Mouse (Mus musculus) left cerebral cortex, postnatal 4 days (tissue): ENCODE measurements around the gene Slc35f4. TPM values are rescaled to one million over a fixed set of nuclear protein-coding genes. Genes with fewer than 3 reads are reported as not detected.

Experiments used
- DNase-seq: peaks from one replicate; pipeline ENCODE4 v3.0.0-alpha.2; 2022
- intact Hi-C: fragments of 180-260 bp; cut with DNase I; formaldehyde crosslinking; loops from one replicate; pipeline ENCODE4 v1.15.1; 2025
- total RNA-seq, 2 experiments: library from RNA; stranded (reverse); gene quantifications; 2 replicates each; pipeline ENCODE4 v1.2.3; 2021

The Slc35f4 gene
- 10 to 100 TPM; 19.2 to 20.0 TPM for total RNA-seq

DNA sequence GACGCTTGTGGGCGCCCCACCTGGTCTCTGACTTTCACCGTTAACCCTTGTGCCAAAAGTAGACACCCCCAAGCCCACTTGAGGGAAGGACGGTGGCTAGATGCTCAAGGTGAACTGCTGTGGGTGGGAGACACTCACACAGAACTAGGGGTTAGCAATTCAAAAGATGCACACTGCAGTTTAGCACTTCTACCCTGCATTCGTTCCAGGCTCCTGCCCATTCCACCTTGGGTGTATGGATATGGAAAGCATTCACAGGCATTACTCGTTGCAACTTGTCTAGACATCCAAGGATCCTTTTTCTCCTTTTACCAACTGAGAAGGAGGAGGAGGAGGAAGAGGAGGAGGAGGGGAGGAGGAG lies at the start of gene Slc35f4:
Gene Slc35f4 (minus strand): TSS at position 116 of the 361 bp plus-strand sequence.
- DNase-seq: no peak
- intact Hi-C loops: loop anchor here (10.0 kb wide), 1 partner anchor 199 kb away; no protein-coding TSS in a partner anchor

- intact Hi-C loops: no loop called here
- DNase-seq: no peak
These were observed 42.5 kb upstream of the Slc35f4 start for GRCm38 (mm10) chr14:49568369-49568768.

DNA sequence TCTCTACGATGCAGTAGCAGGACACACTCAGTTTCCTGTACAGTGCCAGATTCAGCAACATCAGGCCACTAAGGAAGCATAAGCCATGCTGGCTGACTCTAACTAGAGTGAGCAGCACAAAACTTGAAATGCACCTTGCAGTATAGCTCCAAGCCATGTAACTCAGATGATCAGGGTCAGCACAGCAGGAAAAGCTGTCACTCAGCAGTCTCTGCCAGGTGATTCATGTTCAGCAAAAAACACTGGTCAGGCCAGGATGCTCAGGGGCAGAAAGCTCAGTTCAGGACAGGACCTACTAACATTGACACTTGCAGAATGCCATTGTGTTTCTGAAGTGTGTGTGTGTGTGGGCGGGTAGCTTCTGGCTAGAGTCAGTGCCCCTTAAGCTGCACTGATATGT lies 34.9 kb upstream of the Slc35f4 start:
- DNase-seq: no peak

GRCm38 (mm10) chr14:49540104-49540503 lies 14.3 kb upstream of the Slc35f4 start:
- peak; percentile 28 for DNase-seq
- intact Hi-C loops: loop anchor here (10.0 kb wide), 1 partner anchor 305 kb away; no protein-coding TSS in a partner anchor

More for the DNA sequence above, 34.9 kb upstream of the Slc35f4 start:
- intact Hi-C loops: no loop called here

- DNase-seq: peak; percentile 52
- intact Hi-C loops: loop anchor here (10.0 kb wide), 1 partner anchor 199 kb away; no protein-coding TSS in a partner anchor
These were observed 493 bp downstream of the Slc35f4 start for GRCm38 (mm10) chr14:49525176-49525930.

- intact Hi-C loops: loop anchor here (10.0 kb wide), 1 partner anchor 200 kb away; no protein-coding TSS in a partner anchor
- DNase-seq: no peak
These were observed 1.2 kb downstream of the Slc35f4 start for GRCm38 (mm10) chr14:49524665-49525064.

GRCm38 (mm10) chr14:49515096-49515665 lies 10.7 kb downstream of the Slc35f4 start:
- intact Hi-C loops: no loop called here
- no peak for DNase-seq

DNA sequence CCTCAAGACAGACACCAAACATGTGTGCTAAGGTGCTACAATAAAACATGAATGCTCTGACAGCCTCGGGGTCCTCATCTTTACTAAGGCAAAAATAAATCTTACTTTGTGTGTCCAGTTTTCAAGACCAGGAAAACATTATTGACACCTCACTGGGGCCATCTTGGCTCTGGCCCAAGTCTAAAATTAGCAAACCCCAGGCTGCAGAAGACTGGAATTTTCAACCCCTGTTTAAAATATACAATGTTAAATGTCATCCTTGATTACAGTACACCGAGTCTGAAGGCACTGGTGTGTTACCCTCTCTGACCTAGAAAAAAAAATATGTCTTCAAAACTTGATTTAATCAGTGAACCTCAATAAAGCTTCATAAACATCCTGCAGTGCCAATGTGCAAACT lies 11.7 kb downstream of the Slc35f4 start:
- DNase-seq: no peak
- intact Hi-C loops: no loop called here

GRCm38 (mm10) chr14:49495192-49495591 lies 30.7 kb downstream of the Slc35f4 start:
- intact Hi-C loops: no loop called here
- no peak for DNase-seq

DNA sequence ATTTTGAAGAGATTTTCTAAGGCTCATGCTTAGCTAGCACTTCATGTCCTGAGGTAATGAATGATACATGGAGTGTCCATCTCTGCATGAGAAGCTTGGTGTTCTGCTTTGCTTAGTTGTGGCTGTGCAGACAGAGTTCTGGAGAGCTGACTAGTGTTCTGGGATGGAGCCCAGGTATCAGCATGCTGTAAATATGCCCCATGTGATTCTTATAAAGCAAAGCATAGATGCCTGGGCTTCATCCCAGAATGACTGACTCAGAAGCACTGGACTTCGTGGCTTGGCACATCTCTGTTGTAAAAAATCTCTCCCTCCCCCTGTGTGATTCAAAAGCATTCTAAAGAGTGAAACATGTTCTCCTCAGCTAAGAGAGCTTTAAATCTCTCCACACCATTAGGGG lies 32.1 kb downstream of the Slc35f4 start:
- intact Hi-C loops: no loop called here
- peak; percentile 14 for DNase-seq

DNA sequence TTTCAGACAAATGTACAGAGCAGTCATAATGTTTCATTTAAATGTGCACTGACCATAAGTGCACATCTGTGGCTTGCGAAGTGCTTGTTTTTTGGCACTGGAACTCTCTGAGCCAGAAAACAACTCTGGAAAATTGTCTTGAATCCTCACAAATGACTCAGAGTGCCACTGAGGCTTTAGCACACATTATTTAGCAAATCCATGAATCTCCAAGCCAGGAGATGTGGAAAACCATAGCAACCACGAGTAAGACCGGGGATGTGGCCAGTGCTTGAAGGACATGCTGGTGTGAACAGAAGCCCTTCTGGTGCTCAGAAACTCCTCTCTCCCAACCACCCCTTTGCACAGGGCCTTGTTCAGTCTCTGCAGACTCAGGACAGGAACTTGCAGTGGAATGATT lies 33.3 kb downstream of the Slc35f4 start:
- intact Hi-C loops: no loop called here
- DNase-seq: no peak

- no peak for DNase-seq
These were observed 49.2 kb downstream of the Slc35f4 start for GRCm38 (mm10) chr14:49476602-49477001.

DNA sequence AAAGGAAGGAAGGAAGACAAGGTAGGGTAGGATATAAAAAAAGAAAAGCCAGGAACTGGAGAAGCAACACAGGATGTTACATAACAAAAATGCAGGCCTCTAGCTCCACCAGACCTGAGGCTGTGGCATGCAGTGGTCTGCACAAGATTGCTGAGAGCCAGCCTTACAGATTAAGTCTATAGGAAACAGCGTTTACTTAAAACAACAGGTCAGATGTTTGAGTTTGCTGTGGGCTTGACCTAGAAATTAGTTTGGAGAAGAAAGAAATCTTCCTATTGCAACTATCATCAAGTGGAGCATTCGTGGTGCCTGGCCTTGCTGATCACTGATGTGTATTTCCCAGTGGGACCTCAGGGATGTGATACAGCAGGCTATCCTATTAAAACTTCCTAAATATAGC lies 64.1 kb downstream of the Slc35f4 start:
- DNase-seq: no peak
- intact Hi-C loops: no loop called here

More at GRCm38 (mm10) chr14:49476602-49477001, 49.2 kb downstream of the Slc35f4 start:
- intact Hi-C loops: no loop called here

GRCm38 (mm10) chr14:49460799-49461198 lies 65.0 kb downstream of the Slc35f4 start:
- DNase-seq: no peak
- intact Hi-C loops: no loop called here

GRCm38 (mm10) chr14:49454283-49454914 lies 71.4 kb downstream of the Slc35f4 start:
- intact Hi-C loops: no loop called here
- no peak for DNase-seq

- DNase-seq: no peak
- intact Hi-C loops: no loop called here
These were observed 72.1 kb downstream of the Slc35f4 start for GRCm38 (mm10) chr14:49453782-49454181.

DNA sequence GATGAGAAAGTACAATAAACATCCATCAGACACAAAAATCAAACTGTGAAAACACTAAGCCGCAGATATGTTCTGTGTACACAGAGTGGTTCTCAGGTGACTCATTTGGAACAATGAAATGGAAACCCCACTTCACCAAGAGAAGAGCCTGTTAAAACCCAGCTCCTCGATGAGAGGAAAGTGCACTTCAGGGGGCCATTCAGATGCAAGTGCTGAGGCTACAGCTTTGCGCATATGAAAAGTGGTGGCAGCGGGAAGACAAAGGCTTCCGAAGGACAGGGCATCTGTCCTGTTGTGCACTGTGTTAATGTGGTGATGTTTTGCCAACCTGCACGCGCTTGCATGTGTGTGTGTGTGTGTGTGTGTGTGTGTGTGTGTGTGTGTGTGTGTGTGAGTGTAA lies 78.2 kb downstream of the Slc35f4 start:
- DNase-seq: no peak
- intact Hi-C loops: no loop called here

GRCm38 (mm10) chr14:49446461-49446860 lies 79.4 kb downstream of the Slc35f4 start:
- no peak for DNase-seq
- intact Hi-C loops: no loop called here

GRCm38 (mm10) chr14:49436811-49437210 lies 89.0 kb downstream of the Slc35f4 start:
- no peak for DNase-seq
- intact Hi-C loops: no loop called here

DNA sequence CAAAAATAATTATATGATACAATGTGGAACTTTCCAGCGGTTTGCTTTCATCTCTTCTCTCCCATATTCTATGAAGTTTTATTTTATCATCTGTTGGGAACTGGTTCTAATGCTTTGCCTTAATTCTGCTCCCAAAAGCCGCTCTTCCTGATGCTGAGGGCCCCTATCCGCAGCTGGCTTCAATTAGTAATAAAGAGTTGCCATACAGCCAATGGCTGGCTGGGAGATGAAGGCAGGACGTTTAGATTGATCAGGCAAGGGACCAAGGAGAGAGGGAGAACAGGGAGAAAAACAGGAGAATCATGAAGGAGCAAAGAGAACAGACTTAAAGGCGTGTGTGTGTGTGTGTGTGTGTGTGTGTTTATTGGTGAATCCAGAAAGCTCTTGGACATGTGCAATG lies 94.0 kb downstream of the Slc35f4 start:
- intact Hi-C loops: no loop called here

DNA sequence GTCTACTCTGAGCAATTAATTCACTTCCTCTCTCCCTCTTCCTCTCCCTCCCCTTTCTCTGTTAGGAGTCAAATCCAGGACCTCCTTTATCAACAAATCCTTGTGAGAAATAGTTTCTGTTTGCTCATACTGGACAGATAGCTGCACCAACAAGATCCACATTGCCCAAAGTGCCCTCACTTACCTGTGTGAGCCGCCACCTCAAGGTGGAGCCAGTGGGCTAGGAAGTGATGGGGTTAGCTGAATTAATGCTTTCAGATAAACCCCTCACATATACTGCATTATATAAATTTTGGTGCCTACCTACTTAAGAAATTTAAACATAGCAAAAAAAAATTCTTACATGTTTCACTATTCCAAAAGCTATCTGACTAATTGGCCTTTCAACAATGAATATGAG lies 133.4 kb downstream of the Slc35f4 start:
- DNase-seq: peak; percentile 4
- intact Hi-C loops: no loop called here

More for the DNA sequence above, 94.0 kb downstream of the Slc35f4 start:
- no peak for DNase-seq

DNA sequence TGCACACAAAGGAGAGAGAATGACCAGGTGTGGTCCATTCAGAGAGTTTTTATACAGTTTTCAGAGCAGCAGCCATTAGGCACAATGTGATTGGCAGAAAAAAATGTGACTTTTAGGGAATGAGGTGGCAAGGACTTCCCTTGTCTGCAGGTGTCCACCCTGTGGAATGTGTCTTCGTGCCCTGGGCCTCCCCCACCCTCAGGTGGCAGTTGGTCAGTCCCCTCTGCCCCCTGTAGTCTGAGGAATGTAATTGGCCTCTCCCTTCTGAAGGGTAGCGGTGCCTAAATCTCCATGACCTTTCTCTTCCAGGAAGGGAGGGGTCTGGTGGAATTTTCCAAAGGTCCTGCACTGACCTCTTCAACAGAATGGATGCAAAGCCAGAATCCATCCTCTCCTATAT lies 163.7 kb downstream of the Slc35f4 start:
- DNase-seq: no peak
- intact Hi-C loops: no loop called here
